Mouse (Mus musculus): ENCODE results near the gene Zfyve1. TPM values are rescaled to one million over a fixed set of nuclear protein-coding genes. Genes with fewer than 3 reads are reported as not detected.

The Zfyve1 gene
- polyA plus RNA-seq, 1 experiment from 2014 or later = 35.6 TPM

- H3K36me3 ChIP-seq (ENCODE audit: control insufficient read depth, insufficient read depth) = peaks cover 30% of the 10 kb centered on the region
- no peak overlapping the region for H3K4me3 ChIP-seq (replicated peaks; ENCODE audit: low read length)
- no peak overlapping the region for H3K27ac ChIP-seq (ENCODE audit: low read length)
- H3K4me1 ChIP-seq (replicated peaks; ENCODE audit: control insufficient read depth, insufficient read depth, low read length) = no peaks in the 10 kb centered on the region
- WGBS = 97% methylated on average over 5 of the region's 5 CpGs
- no peak for ATAC-seq
- no peak overlapping the region for H3K4me2 ChIP-seq (ENCODE audit: low read length)
- no peaks in the 10 kb centered on the region for H3K9me3 ChIP-seq (ENCODE audit: control insufficient read depth, low read length)
- H3K27me3 ChIP-seq (replicated peaks; ENCODE audit: control insufficient read depth, insufficient read depth, low read length) = no peaks in the 10 kb centered on the region
- no peak overlapping the region for H3K9ac ChIP-seq (replicated peaks; ENCODE audit: low read depth, low read length)
Measured at GRCm38 (mm10) chr12:83586628-83587027, 10.4 kb downstream of the Zfyve1 start.

DNA sequence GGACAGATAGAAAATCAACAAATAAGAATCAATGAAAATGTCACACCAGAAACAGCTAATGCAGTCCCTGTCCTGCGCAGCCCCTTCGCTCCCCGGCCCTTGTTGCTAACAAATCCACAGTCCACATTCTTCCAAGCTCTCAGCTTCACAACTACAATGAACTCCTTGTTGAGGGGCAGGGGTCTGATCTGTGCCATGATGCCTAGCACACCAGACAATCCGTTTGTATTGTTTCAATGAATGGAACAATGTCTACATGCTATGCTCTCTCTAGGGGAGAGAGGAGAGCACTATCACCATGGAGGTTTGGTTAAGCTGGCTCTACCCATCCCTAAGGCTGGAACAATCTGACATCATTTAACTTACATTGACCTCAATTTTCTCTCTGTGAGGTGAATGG lies 14.3 kb downstream of the Zfyve1 start:
- WGBS = 84% methylated on average over 4 of the region's 4 CpGs
- Histone ChIP-seq H3K4me3 (replicated peaks; ENCODE audit: low read length) (no peak overlapping the region), H3K4me1 (replicated peaks; ENCODE audit: control insufficient read depth, insufficient read depth, low read length) (peaks cover 5% of the 10 kb centered on the region; the same call in 1 of the 2 replicates), H3K9me3 (ENCODE audit: control insufficient read depth, low read length) (no peaks in the 10 kb centered on the region), H3K9ac (replicated peaks; ENCODE audit: low read depth, low read length) (no peak overlapping the region), H3K4me2 (ENCODE audit: low read length) (no peak overlapping the region), H3K27ac (ENCODE audit: low read length) (no peak overlapping the region), H3K27me3 (replicated peaks; ENCODE audit: control insufficient read depth, insufficient read depth, low read length) (no peaks in the 10 kb centered on the region), H3K36me3 (ENCODE audit: control insufficient read depth, insufficient read depth) (peaks cover 11% of the 10 kb centered on the region)
- no peak for ATAC-seq

DNA sequence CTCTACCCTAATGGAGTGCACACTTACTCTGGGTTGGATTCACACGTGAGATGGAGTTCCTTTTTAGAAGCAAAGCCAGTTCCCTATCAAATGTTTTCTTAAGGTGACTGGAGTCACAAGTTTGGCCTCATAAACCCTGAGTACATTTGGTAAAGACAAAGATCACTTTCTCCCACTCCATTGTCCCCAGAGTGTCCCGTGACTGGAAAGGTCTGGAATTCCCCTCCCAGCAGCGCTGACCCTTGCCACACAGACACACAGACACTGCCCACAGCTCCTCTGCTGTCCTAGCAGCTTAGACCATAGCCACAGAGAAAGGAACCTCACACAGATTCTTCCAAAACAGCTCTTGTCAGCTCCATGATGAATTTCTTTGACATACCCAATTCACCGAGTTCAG lies 14.9 kb downstream of the Zfyve1 start:
- no peaks in the 10 kb centered on the region for H3K9me3 ChIP-seq (ENCODE audit: control insufficient read depth, low read length)
- WGBS = 85% methylated on average over 4 of the region's 4 CpGs
- H3K9ac ChIP-seq (replicated peaks; ENCODE audit: low read depth, low read length) = no peak overlapping the region
- no peak overlapping the region for H3K4me2 ChIP-seq (ENCODE audit: low read length)
- H3K36me3 ChIP-seq (ENCODE audit: control insufficient read depth, insufficient read depth) = peaks cover 8% of the 10 kb centered on the region
- H3K4me3 ChIP-seq (replicated peaks; ENCODE audit: low read length) = no peak overlapping the region
- H3K27me3 ChIP-seq (replicated peaks; ENCODE audit: control insufficient read depth, insufficient read depth, low read length) = no peaks in the 10 kb centered on the region
- H3K4me1 ChIP-seq (replicated peaks; ENCODE audit: control insufficient read depth, insufficient read depth, low read length) = peaks cover 5% of the 10 kb centered on the region; the same call in 1 of the 2 replicates
- no peak for ATAC-seq
- H3K27ac ChIP-seq (ENCODE audit: low read length) = no peak overlapping the region

- peaks cover 5% of the 10 kb centered on the region; the same call in 1 of the 2 replicates for H3K4me1 ChIP-seq (replicated peaks; ENCODE audit: control insufficient read depth, insufficient read depth, low read length)
- no peak for ATAC-seq
- H3K27ac ChIP-seq (ENCODE audit: low read length) = no peak overlapping the region
- H3K4me2 ChIP-seq (ENCODE audit: low read length) = no peak overlapping the region
- no peaks in the 10 kb centered on the region for H3K9me3 ChIP-seq (ENCODE audit: control insufficient read depth, low read length)
- no peak overlapping the region for H3K9ac ChIP-seq (replicated peaks; ENCODE audit: low read depth, low read length)
- no peaks in the 10 kb centered on the region for H3K27me3 ChIP-seq (replicated peaks; ENCODE audit: control insufficient read depth, insufficient read depth, low read length)
- peaks cover 12% of the 10 kb centered on the region for H3K36me3 ChIP-seq (ENCODE audit: control insufficient read depth, insufficient read depth)
- H3K4me3 ChIP-seq (replicated peaks; ENCODE audit: low read length) = no peak overlapping the region
- WGBS = 94% methylated on average over 3 of the region's 3 CpGs
Measured at GRCm38 (mm10) chr12:83580283-83580682, 16.7 kb downstream of the Zfyve1 start.

DNA sequence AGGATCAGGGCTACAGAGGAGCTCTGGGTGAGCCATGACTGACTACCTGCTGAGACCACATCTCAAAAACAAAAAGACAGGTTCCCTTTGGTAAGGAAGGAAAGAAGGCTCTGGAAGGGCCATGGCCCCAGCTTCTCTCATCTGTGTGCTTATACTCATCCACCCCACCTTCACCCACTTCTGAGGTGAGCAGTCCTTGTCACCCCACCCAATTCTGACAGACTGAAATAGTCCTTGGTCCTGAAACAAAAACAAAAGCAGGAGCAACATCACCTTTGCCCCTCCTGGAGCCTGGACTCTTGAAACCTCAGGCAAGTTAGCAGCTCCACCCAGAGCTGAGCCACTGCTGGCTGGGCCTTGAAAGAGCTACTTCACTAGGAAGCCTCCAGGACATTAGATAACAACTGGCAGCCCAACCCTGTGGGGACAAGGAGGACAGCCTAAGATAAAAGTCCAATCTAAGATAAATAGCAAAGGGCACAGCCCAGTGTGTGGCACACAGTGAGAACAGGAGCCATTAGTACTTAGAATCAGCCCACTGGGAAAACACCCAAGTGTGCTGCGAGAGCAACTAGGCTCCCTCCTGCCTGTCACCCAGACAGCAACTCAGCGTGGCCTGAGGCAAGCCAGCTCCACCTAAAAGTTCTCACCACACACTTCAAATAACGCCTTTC lies 18.0 kb downstream of the Zfyve1 start:
- Histone ChIP-seq H3K4me2 (ENCODE audit: low read length) (no peak overlapping the region), H3K27me3 (replicated peaks; ENCODE audit: control insufficient read depth, insufficient read depth, low read length) (no peaks in the 10 kb centered on the region), H3K9me3 (ENCODE audit: control insufficient read depth, low read length) (no peaks in the 10 kb centered on the region), H3K36me3 (ENCODE audit: control insufficient read depth, insufficient read depth) (peaks cover 19% of the 10 kb centered on the region), H3K27ac (ENCODE audit: low read length) (no peak overlapping the region), H3K4me3 (replicated peaks; ENCODE audit: low read length) (no peak overlapping the region), H3K4me1 (replicated peaks; ENCODE audit: control insufficient read depth, insufficient read depth, low read length) (peaks cover 5% of the 10 kb centered on the region; the same call in 1 of the 2 replicates), H3K9ac (replicated peaks; ENCODE audit: low read depth, low read length) (no peak overlapping the region)
- 38% methylated on average over 3 of the region's 3 CpGs for WGBS
- ATAC-seq = no peak

DNA sequence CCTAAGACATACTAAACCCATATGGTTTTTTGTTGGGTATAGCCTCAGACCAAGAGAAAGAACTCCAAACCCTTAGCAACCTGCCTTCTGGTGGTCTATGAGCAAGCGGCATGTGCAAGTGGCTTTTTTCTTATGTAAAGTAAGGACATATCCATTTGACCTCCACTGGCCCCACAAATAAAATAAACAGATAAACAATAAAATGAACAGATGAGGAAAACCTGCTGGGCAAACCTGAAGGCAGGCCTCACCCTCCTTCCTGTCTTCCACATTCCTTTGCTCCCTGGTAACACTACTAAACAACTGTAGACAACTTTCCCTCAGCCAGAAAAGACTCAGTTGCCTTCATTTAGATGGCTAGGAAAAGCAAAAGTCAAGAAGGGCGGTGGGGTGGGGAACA lies 18.7 kb downstream of the Zfyve1 start:
- Histone ChIP-seq H3K36me3 (ENCODE audit: control insufficient read depth, insufficient read depth) (peaks cover 21% of the 10 kb centered on the region), H3K27ac (ENCODE audit: low read length) (no peak overlapping the region), H3K9me3 (ENCODE audit: control insufficient read depth, low read length) (no peaks in the 10 kb centered on the region), H3K27me3 (replicated peaks; ENCODE audit: control insufficient read depth, insufficient read depth, low read length) (no peaks in the 10 kb centered on the region), H3K9ac (replicated peaks; ENCODE audit: low read depth, low read length) (no peak overlapping the region), H3K4me2 (ENCODE audit: low read length) (no peak overlapping the region), H3K4me3 (replicated peaks; ENCODE audit: low read length) (no peak overlapping the region), H3K4me1 (replicated peaks; ENCODE audit: control insufficient read depth, insufficient read depth, low read length) (peaks cover 5% of the 10 kb centered on the region; the same call in 1 of the 2 replicates)
- WGBS = 92% methylated on average over 2 of the region's 2 CpGs
- no peak for ATAC-seq

DNA sequence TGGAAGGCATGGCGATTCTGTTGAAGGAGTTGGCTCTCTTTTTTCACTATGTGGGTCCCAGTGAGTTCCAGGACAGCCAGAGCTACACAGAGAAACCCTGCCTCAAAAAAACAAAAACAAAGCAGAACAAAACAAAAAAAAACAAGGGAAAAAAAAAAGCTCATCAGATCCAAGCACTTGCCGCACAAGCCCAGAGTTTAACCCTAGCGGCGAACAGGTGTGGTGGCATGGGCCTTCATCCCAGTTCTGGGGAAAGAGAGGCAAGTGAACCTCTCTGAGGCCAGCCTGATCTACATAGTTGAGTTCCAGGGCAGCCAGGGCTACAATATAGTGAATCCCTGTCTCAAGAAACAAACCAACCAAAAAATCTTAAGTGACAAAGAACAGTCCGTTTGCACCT lies 19.6 kb downstream of the Zfyve1 start:
- no peaks in the 10 kb centered on the region for H3K9me3 ChIP-seq (ENCODE audit: control insufficient read depth, low read length)
- H3K36me3 ChIP-seq (ENCODE audit: control insufficient read depth, insufficient read depth) = peaks cover 23% of the 10 kb centered on the region
- no peaks in the 10 kb centered on the region for H3K27me3 ChIP-seq (replicated peaks; ENCODE audit: control insufficient read depth, insufficient read depth, low read length)
- H3K9ac ChIP-seq (replicated peaks; ENCODE audit: low read depth, low read length) = no peak overlapping the region
- H3K4me1 ChIP-seq (replicated peaks; ENCODE audit: control insufficient read depth, insufficient read depth, low read length) = peaks cover 5% of the 10 kb centered on the region; the same call in 1 of the 2 replicates
- ATAC-seq = no peak
- no peak overlapping the region for H3K4me3 ChIP-seq (replicated peaks; ENCODE audit: low read length)
- 94% methylated on average over 5 of the region's 5 CpGs for WGBS
- no peak overlapping the region for H3K27ac ChIP-seq (ENCODE audit: low read length)
- no peak overlapping the region for H3K4me2 ChIP-seq (ENCODE audit: low read length)

- H3K4me3 ChIP-seq (replicated peaks; ENCODE audit: low read length) = no peak overlapping the region
- ATAC-seq = no peak
- no peaks in the 10 kb centered on the region for H3K4me1 ChIP-seq (replicated peaks; ENCODE audit: control insufficient read depth, insufficient read depth, low read length)
- no peak overlapping the region for H3K9ac ChIP-seq (replicated peaks; ENCODE audit: low read depth, low read length)
- no peaks in the 10 kb centered on the region for H3K9me3 ChIP-seq (ENCODE audit: control insufficient read depth, low read length)
- H3K36me3 ChIP-seq (ENCODE audit: control insufficient read depth, insufficient read depth) = peaks cover 36% of the 10 kb centered on the region
- 91% methylated on average over 5 of the region's 5 CpGs for WGBS
- H3K27me3 ChIP-seq (replicated peaks; ENCODE audit: control insufficient read depth, insufficient read depth, low read length) = no peaks in the 10 kb centered on the region
- H3K4me2 ChIP-seq (ENCODE audit: low read length) = no peak overlapping the region
- no peak overlapping the region for H3K27ac ChIP-seq (ENCODE audit: low read length)
Measured at GRCm38 (mm10) chr12:83572717-83573116, 24.3 kb downstream of the Zfyve1 start.

- WGBS = 85% methylated on average over 3 of the region's 3 CpGs
- Histone ChIP-seq H3K4me2 (ENCODE audit: low read length) (no peak overlapping the region), H3K9ac (replicated peaks; ENCODE audit: low read depth, low read length) (no peak overlapping the region), H3K4me3 (replicated peaks; ENCODE audit: low read length) (no peak overlapping the region), H3K27me3 (replicated peaks; ENCODE audit: control insufficient read depth, insufficient read depth, low read length) (no peaks in the 10 kb centered on the region), H3K36me3 (ENCODE audit: control insufficient read depth, insufficient read depth) (peaks cover 45% of the 10 kb centered on the region), H3K9me3 (ENCODE audit: control insufficient read depth, low read length) (no peaks in the 10 kb centered on the region), H3K27ac (ENCODE audit: low read length) (no peak overlapping the region), H3K4me1 (replicated peaks; ENCODE audit: control insufficient read depth, insufficient read depth, low read length) (no peaks in the 10 kb centered on the region)
- ATAC-seq = no peak
Measured at GRCm38 (mm10) chr12:83569866-83570265, 27.2 kb downstream of the Zfyve1 start.

DNA sequence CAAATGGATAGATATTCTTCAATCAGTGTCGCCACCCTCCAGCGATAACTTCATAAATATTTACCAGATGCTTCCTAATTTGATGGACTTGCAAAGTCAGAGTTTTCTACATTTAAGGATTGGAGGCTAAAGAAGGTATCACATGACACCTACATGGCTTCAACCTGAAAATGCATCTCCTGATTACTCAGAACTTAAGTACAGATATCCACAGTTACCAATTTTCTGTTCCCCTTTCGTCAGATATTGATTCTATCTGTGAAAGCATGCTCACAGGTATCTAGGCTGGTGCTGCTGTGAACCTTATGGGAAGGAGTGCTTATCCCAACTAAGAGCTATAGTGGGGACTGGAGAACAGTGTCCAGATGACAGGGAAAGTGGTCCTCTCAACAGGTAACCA lies 34.4 kb downstream of the Zfyve1 start:
- H3K9me3 ChIP-seq (ENCODE audit: control insufficient read depth, low read length) = no peaks in the 10 kb centered on the region
- H3K9ac ChIP-seq (replicated peaks; ENCODE audit: low read depth, low read length) = no peak overlapping the region
- H3K4me1 ChIP-seq (replicated peaks; ENCODE audit: control insufficient read depth, insufficient read depth, low read length) = no peaks in the 10 kb centered on the region
- WGBS = 91% methylated on average over 3 of the region's 3 CpGs
- H3K4me3 ChIP-seq (replicated peaks; ENCODE audit: low read length) = no peak overlapping the region
- ATAC-seq = no peak
- H3K27ac ChIP-seq (ENCODE audit: low read length) = no peak overlapping the region
- no peaks in the 10 kb centered on the region for H3K27me3 ChIP-seq (replicated peaks; ENCODE audit: control insufficient read depth, insufficient read depth, low read length)
- no peak overlapping the region for H3K4me2 ChIP-seq (ENCODE audit: low read length)
- peaks cover 40% of the 10 kb centered on the region for H3K36me3 ChIP-seq (ENCODE audit: control insufficient read depth, insufficient read depth)
